Mouse (Mus musculus) hindbrain, embryonic 16.5 days (tissue): ENCODE results near the gene Gm49601. TPM values are rescaled to one million over a fixed set of nuclear protein-coding genes. Genes with fewer than 3 reads are reported as not detected.

ENCODE experiments used
- ATAC-seq: fragments of 200-750 bp; cut with Nextera tagmentation; 2 replicates; pipeline ENCODE4 v1.8.0; 2017; ENCODE audit warnings: moderate TSS enrichment, moderate library complexity
- H3K27ac ChIP-seq: fragments of 300-500 bp; sonication (generic); 2 replicates; pipeline ENCODE4 v1.5.1; 2014; ENCODE audit warnings: low read depth, mild to moderate bottlenecking, control low read depth, low read length, moderate library complexity
- H3K27me3 ChIP-seq: fragments of 300-500 bp; sonication (generic); replicated peaks from 2 replicates; pipeline ENCODE4 v1.6.1; 2014; ENCODE audit warnings: low read length; ENCODE audit not compliant: control insufficient read depth, insufficient read depth
- H3K36me3 ChIP-seq: fragments of 300-500 bp; sonication (generic); 2 replicates; pipeline ENCODE4 v1.6.1; 2014; ENCODE audit warnings: mild to moderate bottlenecking, low read length, moderate library complexity, mixed read lengths; ENCODE audit not compliant: control insufficient read depth, insufficient read depth
- H3K4me1 ChIP-seq: fragments of 300-500 bp; sonication (generic); 2 replicates; pipeline ENCODE4 v1.6.1; 2014; ENCODE audit warnings: low read depth, low read length; ENCODE audit not compliant: control insufficient read depth, insufficient read depth
- H3K4me2 ChIP-seq: fragments of 300-500 bp; sonication (generic); 2 replicates; pipeline ENCODE4 v1.6.1; 2014; ENCODE audit warnings: mild to moderate bottlenecking, low read length, control low read depth, moderate library complexity
- H3K4me3 ChIP-seq: fragments of 300-500 bp; sonication (generic); 2 replicates; pipeline ENCODE4 v1.5.1; 2014; ENCODE audit warnings: mild to moderate bottlenecking, low read length, control low read depth, moderate library complexity
- H3K9ac ChIP-seq: fragments of 300-500 bp; sonication (generic); 2 replicates; pipeline ENCODE4 v1.6.1; 2014; ENCODE audit warnings: low read depth, mild to moderate bottlenecking, control low read depth, low read length, moderate library complexity
- H3K9me3 ChIP-seq: fragments of 300-500 bp; sonication (generic); 2 replicates; pipeline ENCODE4 v1.6.1; 2014; ENCODE audit warnings: mild to moderate bottlenecking, low read length, moderate library complexity; ENCODE audit not compliant: control insufficient read depth
- WGBS: fragments of 180-500 bp; shearing (Covaris S2); extraction: QIAGEN DNeasy Blood & Tissue Kit; methylation state at CpG from one replicate; pipeline ENCODE4 v1.1.7; 2014; 5-methylcytosine and 5-hydroxymethylcytosine counted together
- polyA plus RNA-seq: library from polyadenylated mRNA; unstranded; fragments of >200 nt; fragmentation: Nextera tagmentation; extraction: Ambion mirVana; gene quantifications from 2 replicates; pipeline ENCODE4 v1.2.1, GENCODE M21; 2015

Gene Gm49601
- polyA plus RNA-seq, 1 experiment from 2014 or later: 22.6 TPM

DNA sequence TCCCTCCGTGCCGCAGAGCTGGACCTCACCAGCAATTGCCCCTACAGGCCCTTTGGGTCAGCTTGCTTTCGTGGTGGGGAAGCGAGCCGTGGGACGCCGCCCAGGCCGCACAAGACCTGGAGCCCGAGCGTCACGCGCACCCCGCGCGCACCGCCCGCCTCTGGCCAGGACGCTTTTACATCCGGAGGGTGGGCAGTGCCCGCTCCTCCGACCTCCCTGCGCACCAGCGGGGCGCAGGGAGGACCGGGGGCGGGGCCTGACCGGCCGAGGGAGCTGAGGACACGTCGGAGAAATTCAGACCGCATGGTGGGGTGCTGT lies 37.5 kb downstream of the Gm49601 start:
- ATAC-seq: no peak
- H3K4me2 ChIP-seq: no peak overlapping the region
- no peaks in the 10 kb centered on the region for H3K36me3 ChIP-seq
- 4% methylated on average over 24 of the region's 31 CpGs for WGBS
- no peak overlapping the region for H3K9ac ChIP-seq
- H3K27ac ChIP-seq: no peak overlapping the region
- peaks cover 82% of the 10 kb centered on the region for H3K27me3 ChIP-seq
- H3K9me3 ChIP-seq: no peaks in the 10 kb centered on the region
- H3K4me1 ChIP-seq: peaks cover 26% of the 10 kb centered on the region
- no peak overlapping the region for H3K4me3 ChIP-seq

DNA sequence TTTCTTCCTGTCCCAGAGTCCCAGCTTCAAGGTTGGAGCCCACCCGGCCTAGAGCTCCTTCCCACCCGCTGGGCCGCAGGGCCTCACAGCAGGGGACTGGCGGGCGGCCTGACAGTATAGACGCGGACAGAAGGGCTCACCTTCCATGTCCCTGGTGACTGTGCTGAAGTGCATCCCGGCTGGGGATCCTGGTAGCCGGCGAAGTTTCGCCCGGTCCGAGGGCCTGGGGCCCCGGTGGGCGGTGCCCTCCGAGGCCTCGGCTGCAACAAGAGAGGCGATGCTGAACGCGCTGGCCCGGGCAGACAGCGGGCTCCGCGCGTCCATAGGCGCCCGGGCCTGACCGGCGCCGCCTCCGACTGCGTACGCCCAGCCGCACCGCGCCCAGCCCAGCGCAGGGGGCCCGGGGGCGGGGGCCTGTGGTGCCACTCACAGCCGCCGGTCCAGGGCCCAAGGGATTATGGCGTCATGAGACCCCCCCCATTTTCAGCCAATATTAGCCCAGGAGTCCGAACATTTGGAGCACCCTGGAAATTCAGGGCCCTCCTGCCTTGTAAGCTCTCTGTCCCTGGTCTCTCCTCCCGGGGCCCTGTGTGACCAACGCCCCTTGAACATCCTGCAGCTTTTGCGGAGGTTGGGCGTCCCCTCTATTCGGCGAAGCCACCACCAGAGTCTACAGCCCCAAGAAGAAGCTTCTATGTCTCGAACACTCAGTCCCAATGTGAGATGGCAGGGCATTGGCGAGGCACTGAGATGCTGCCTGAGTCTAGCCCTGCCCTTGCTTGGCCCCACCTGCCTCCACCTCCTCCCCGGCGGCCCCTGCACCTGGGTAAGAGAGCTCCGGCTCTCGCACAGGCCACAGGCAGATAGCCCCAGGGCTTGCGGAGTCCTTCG lies 38.1 kb downstream of the Gm49601 start:
- 2% methylated on average over 56 of the region's 57 CpGs for WGBS
- Histone ChIP-seq H3K4me2 (peak overlapping the region; percentile 27), H3K27ac (no peak overlapping the region), H3K9ac (no peak overlapping the region), H3K4me1 (peaks cover 26% of the 10 kb centered on the region), H3K9me3 (no peaks in the 10 kb centered on the region), H3K4me3 (peak overlapping the region; percentile 23), H3K27me3 (peaks cover 82% of the 10 kb centered on the region), H3K36me3 (no peaks in the 10 kb centered on the region)
- ATAC-seq: 0 out of 2 replicates have a peak, but pooled peaks have one; percentile 15

DNA sequence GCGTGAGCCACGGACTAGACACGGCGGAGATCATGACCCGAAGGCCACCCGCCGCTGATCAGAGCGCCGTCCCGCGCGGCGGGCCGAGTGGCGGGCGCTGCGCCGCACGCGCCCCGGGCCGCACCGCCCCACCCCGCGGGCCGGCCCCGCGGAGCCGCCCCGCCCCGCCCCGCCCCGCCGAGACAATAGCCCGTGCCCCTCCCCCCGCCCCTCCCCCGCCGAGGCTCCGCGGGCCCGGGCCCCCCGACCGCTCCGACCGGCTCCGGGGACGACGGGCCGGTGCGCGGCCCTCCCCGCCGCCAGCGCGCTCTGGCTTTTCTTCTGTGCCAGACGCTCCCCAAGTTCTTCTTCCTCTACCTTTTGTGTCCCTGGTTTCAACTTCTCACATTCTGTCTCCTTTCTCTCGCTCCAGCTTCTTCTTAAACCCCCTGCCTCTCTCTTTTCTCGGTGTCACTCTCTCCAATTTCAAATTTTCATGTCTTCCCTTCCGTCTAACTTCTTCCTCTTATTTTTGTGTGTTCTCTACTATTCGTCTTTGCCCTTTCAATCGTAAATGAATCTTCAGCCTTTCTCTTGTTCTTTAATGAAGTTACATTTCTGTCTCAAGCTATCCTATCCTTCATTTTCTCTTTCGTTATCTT lies 39.2 kb downstream of the Gm49601 start:
- Histone ChIP-seq H3K4me2 (peak overlapping the region; percentile 69), H3K9me3 (no peaks in the 10 kb centered on the region), H3K9ac (peak overlapping the region; percentile 50), H3K4me3 (peak overlapping the region; percentile 39), H3K36me3 (no peaks in the 10 kb centered on the region), H3K27me3 (peaks cover 86% of the 10 kb centered on the region), H3K4me1 (peaks cover 32% of the 10 kb centered on the region), H3K27ac (no peak overlapping the region)
- no peak for ATAC-seq
- WGBS: 1% methylated on average over 8 of the region's 62 CpGs

DNA sequence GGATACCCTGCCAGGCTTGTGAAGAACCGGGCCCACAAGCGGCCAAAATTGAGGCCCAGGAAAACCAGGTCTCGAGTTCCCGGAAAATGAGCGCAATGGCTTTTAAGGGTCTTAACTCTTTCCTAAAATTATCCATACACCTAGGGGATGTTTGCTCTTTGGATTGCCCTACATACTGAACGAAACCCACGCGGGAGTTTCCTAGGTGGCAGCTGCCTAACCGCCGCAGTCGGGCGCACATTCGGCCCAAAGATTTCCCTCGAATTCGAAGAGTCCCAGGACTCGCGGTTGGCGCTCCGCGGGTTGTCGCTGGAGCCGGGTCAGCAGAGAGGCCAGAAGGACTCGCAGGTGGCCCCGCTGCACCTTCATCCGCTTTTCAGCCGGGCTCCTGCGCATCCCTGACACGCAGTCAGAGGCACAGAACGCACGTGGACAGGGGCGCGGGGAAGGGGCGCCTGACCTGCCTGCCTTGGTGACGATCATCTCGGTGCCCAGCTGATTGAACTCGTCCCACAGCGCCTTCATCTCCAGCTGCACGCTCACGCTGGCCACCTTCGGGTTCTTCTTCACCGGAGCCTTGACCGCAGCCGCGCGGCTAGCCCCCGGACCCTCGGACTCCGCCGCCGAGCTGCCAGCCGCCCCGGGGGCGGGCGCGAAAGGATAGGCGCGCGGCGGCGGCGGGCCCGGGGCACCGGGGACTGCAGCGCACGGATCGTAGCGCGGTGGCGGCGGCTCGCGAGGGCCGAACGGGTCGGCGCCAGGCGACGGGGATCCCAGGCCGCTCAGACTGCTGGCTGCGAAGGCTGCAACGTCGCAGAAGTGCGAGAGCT lies 39.9 kb downstream of the Gm49601 start:
- Histone ChIP-seq H3K4me2 (peak overlapping the region; percentile 69), H3K27ac (no peak overlapping the region; the same call in 1 of the 2 replicates), H3K4me3 (peak overlapping the region; percentile 39), H3K9ac (peak overlapping the region; percentile 50), H3K9me3 (no peaks in the 10 kb centered on the region), H3K4me1 (peaks cover 34% of the 10 kb centered on the region), H3K36me3 (no peaks in the 10 kb centered on the region), H3K27me3 (peaks cover 82% of the 10 kb centered on the region)
- no peak for ATAC-seq
- 1% methylated on average over 78 of the region's 83 CpGs for WGBS

DNA sequence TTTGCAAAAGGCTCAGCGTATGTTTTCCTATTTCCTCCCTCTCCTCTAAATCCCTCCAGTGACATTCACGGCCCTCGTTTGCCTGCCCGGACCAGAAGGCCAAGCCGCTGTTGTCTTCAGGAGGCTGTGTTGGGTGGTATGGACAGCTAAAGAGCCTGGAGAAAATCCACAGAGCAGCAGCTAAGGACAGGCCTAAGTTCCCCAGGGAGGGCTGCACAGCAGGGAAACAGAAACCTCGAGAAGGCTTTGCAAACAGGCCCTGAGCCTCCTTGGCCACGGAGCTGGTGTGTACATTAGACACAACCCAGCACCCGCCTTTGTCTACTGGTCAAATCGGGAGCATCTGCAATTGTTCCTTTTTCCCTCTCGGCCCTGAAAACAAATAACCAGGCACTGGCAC lies 40.6 kb downstream of the Gm49601 start:
- WGBS: 5% methylated on average over 10 of the region's 10 CpGs
- H3K4me3 ChIP-seq: peak overlapping the region; percentile 39
- no peaks in the 10 kb centered on the region for H3K36me3 ChIP-seq
- no peak for ATAC-seq
- H3K4me1 ChIP-seq: peaks cover 34% of the 10 kb centered on the region
- H3K9ac ChIP-seq: no peak overlapping the region
- no peaks in the 10 kb centered on the region for H3K9me3 ChIP-seq
- H3K27me3 ChIP-seq: peaks cover 82% of the 10 kb centered on the region
- H3K4me2 ChIP-seq: peak overlapping the region; percentile 14
- H3K27ac ChIP-seq: no peak overlapping the region

DNA sequence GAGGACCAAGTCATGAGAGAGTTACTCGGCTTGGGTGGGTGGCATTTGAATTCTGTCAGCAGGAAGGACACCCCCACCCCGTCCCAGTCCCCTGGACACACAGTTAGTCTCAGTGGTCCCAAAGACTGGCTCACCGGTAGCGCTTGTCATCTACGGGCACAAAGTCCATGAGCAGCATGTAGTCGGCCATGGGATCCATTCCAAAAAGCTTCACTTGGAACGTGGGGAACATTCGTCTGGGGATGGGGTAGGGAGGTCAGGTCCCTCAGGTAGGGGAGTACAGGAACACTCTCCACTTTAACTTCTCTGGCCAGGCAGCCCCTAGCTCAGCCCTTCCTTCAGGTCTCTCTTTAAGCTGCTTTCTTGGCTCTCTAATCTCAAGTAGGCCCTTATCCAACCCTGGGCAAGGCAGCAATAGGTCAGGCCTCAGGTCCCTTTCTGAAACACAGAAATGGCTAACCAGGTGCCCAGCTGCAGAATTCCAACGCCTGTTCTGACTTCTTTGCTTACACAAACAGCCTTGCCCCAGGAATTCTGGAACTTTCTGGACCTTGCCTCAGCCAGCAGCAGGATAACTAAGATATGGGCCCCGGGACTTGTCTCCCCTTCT lies 41.2 kb downstream of the Gm49601 start:
- peak overlapping the region; percentile 14 for H3K4me2 ChIP-seq

DNA sequence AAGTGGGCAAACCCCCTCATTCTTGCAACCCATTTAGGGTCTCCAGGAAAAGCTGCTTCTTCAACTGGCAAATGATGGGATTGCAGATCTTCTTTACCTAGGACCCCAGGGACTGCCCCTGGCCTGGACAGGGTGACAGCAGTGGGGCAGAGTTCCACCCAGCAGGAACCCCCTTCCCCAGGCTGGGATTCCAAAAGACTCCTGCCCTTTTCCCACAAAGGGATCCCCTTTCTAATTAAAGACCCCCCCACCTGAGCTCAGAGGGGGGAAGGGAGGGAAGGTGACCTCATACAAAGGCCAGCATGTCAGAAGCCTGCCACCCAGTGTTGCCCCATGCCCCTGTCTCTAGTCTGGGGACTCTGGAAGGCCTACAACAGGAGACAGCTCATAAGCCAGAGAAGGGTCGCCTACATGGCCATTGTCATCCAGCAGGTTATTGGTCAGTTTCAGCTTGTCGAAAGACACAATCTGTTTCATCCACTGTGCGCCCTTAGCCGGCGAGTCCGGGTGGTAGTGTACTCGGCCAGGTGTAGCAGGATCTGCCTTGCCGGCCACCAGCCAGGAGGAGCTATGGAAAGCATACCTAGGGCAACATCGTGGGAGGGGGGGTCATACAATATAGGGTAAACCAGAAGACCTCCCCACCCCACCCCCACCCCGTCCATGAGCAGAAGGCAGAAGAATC lies 42.4 kb downstream of the Gm49601 start:
- Histone ChIP-seq H3K4me2 (no peak overlapping the region), H3K36me3 (no peaks in the 10 kb centered on the region), H3K4me1 (peaks cover 30% of the 10 kb centered on the region), H3K27me3 (peaks cover 79% of the 10 kb centered on the region), H3K9me3 (no peaks in the 10 kb centered on the region; the same call in 1 of the 2 replicates), H3K27ac (no peak overlapping the region), H3K9ac (no peak overlapping the region), H3K4me3 (no peak overlapping the region)
- no peak for ATAC-seq
- 13% methylated on average over 10 of the region's 10 CpGs for WGBS

More for the DNA sequence above, 41.2 kb downstream of the Gm49601 start:
- Histone ChIP-seq H3K27me3 (peaks cover 83% of the 10 kb centered on the region), H3K4me1 (peaks cover 30% of the 10 kb centered on the region), H3K9ac (no peak overlapping the region), H3K9me3 (no peaks in the 10 kb centered on the region), H3K36me3 (no peaks in the 10 kb centered on the region), H3K4me3 (no peak overlapping the region; the same call in 1 of the 2 replicates), H3K27ac (no peak overlapping the region)
- no peak for ATAC-seq
- WGBS: 20% methylated on average over 10 of the region's 10 CpGs

DNA sequence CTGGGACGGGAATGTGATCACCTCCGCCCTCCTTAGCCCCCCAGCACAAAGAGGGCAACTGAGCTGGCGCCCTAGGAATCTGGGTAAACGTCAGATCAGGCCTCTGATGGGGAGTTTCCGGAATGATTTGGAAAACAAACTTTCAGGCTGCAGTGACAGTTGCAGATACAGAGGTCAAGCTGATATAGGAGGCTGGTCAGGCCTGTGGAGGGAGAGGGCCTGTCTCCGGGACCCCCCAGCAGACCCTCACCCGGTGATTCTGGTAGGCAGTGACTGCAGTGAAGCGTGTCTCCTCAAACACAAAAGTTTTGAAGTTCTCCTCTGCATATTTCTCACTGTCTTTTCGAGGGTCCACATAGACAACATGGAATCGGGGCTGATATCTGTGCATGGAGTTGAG lies 43.1 kb downstream of the Gm49601 start:
- H3K4me1 ChIP-seq: peaks cover 30% of the 10 kb centered on the region
- H3K4me3 ChIP-seq: no peak overlapping the region
- H3K36me3 ChIP-seq: no peaks in the 10 kb centered on the region
- H3K9ac ChIP-seq: no peak overlapping the region
- H3K27me3 ChIP-seq: peaks cover 81% of the 10 kb centered on the region
- H3K27ac ChIP-seq: no peak overlapping the region
- no peaks in the 10 kb centered on the region; the same call in 1 of the 2 replicates for H3K9me3 ChIP-seq
- no peak for ATAC-seq
- WGBS: 12% methylated on average over 10 of the region's 10 CpGs
- no peak overlapping the region for H3K4me2 ChIP-seq
